Mouse (Mus musculus): Measurements from ENCODE around the gene Elmod3. TPM values are rescaled to one million over a fixed set of nuclear protein-coding genes. Genes with fewer than 3 reads are reported as not detected.
A peak's percentile ranks its signal among the peaks of the same experiment; 100 is the strongest.

Gene Elmod3
- polyA plus RNA-seq, 1 experiment from 2014 or later, result 17.0 TPM

DNA sequence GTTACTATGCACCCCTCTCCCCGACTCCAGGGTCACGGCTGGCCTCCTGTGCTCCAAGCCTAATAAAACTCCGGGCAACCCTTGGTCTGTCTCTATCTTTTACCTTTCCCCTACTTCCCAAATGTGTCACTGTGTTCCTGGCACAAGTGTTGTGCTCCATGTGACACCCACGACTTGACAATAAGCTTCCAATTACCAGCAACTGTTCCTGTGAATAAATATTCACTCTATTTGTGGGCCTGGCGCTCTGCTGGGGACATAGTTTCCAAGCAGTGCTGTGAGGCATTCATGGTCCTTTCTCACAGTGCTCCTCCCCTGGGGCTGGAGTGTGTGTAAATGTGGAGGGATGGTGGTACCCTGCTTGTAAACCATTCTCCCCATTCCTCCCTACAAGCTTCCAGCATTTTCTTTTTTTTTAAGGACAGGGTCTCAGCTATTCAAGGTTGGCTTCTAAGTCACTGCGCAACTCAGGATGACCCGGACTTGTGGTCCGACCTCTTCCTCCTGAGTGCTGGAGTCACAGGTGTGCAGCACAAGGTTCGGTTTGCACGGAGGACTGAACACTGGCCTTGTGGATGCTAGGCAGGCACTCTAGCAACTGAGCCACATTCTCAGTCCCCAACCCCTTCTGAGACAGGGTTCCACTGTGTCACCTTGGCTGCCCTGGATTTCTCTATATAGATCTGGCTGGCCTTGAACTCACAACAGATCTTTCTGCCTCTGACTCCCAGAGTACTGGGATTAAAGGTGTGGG lies 27.4 kb downstream of the Elmod3 start:
- Histone ChIP-seq H3K27ac (ENCODE audit: low read depth, low read length) (no peak overlapping the region), H3K4me1 (ENCODE audit: control insufficient read depth, insufficient read depth, low read length) (no peaks in the 10 kb centered on the region), H3K9ac (ENCODE audit: low read length) (no peak overlapping the region), H3K4me2 (ENCODE audit: low read depth) (no peak overlapping the region), H3K4me3 (ENCODE audit: low read depth, low read length) (no peak overlapping the region), H3K27me3 (ENCODE audit: control insufficient read depth, insufficient read depth, low read length) (no peaks in the 10 kb centered on the region), H3K36me3 (ENCODE audit: control insufficient read depth, insufficient read depth, low read length) (no peaks in the 10 kb centered on the region), H3K9me3 (ENCODE audit: control insufficient read depth, low read length) (no peaks in the 10 kb centered on the region)
- WGBS, result 86% methylated on average over 10 of the region's 10 CpGs
- ATAC-seq (ENCODE audit: insufficient read depth, low FRiP score, low TSS enrichment) (no peak), DNase-seq (ENCODE audit: low spot score) (no peak)

GRCm38 (mm10) chr6:72568736-72569135 lies 29.5 kb downstream of the Elmod3 start:
- ATAC-seq (ENCODE audit: insufficient read depth, low FRiP score, low TSS enrichment) (no peak), DNase-seq (ENCODE audit: low spot score) (no peak)
- no peaks in the 10 kb centered on the region for H3K27me3 ChIP-seq (ENCODE audit: control insufficient read depth, insufficient read depth, low read length)
- H3K4me3 ChIP-seq (ENCODE audit: low read depth, low read length), result no peak overlapping the region
- H3K9me3 ChIP-seq (ENCODE audit: control insufficient read depth, low read length), result no peaks in the 10 kb centered on the region
- no peak overlapping the region for H3K9ac ChIP-seq (ENCODE audit: low read length)
- H3K4me2 ChIP-seq (ENCODE audit: low read depth), result no peak overlapping the region
- no peak overlapping the region for H3K27ac ChIP-seq (ENCODE audit: low read depth, low read length)
- H3K4me1 ChIP-seq (ENCODE audit: control insufficient read depth, insufficient read depth, low read length), result no peaks in the 10 kb centered on the region
- no peaks in the 10 kb centered on the region for H3K36me3 ChIP-seq (ENCODE audit: control insufficient read depth, insufficient read depth, low read length)
- WGBS, result 94% methylated on average over 10 of the region's 10 CpGs

DNA sequence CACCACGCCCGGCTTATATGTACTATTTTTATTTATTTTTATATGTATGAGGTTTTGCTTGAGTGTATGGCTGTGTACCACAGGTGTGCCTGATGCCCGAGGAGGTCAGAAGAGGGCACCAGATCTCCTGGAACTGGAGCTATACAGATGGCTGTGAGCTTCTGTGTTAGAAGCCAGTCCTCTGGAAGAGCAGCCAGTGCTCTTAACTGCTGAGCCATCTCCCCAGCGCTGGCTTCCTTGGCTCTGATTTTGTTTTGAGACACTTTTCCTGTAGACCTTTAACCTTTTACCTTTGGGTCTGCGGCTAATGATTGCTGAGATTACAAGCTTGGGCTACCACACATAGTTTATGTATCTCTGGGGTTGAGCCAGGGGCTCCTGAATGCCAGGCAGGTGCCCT lies 30.7 kb downstream of the Elmod3 start:
- Histone ChIP-seq H3K36me3 (ENCODE audit: control insufficient read depth, insufficient read depth, low read length) (no peaks in the 10 kb centered on the region), H3K9ac (ENCODE audit: low read length) (no peak overlapping the region), H3K4me3 (ENCODE audit: low read depth, low read length) (no peak overlapping the region), H3K4me2 (ENCODE audit: low read depth) (no peak overlapping the region), H3K27ac (ENCODE audit: low read depth, low read length) (no peak overlapping the region), H3K9me3 (ENCODE audit: control insufficient read depth, low read length) (no peaks in the 10 kb centered on the region), H3K4me1 (ENCODE audit: control insufficient read depth, insufficient read depth, low read length) (no peaks in the 10 kb centered on the region), H3K27me3 (ENCODE audit: control insufficient read depth, insufficient read depth, low read length) (no peaks in the 10 kb centered on the region)
- no peak for DNase-seq (ENCODE audit: low spot score)
- WGBS, result 87% methylated on average over 5 of the region's 5 CpGs
- no peak for ATAC-seq (ENCODE audit: insufficient read depth, low FRiP score, low TSS enrichment)

- WGBS, result 4% methylated on average over 4 of the region's 4 CpGs
- Histone ChIP-seq H3K4me2 (ENCODE audit: low read depth) (no peak overlapping the region), H3K4me3 (ENCODE audit: low read depth, low read length) (no peak overlapping the region), H3K27me3 (ENCODE audit: control insufficient read depth, insufficient read depth, low read length) (no peaks in the 10 kb centered on the region), H3K36me3 (ENCODE audit: control insufficient read depth, insufficient read depth, low read length) (no peaks in the 10 kb centered on the region), H3K4me1 (ENCODE audit: control insufficient read depth, insufficient read depth, low read length) (no peaks in the 10 kb centered on the region), H3K9me3 (ENCODE audit: control insufficient read depth, low read length) (no peaks in the 10 kb centered on the region), H3K9ac (ENCODE audit: low read length) (no peak overlapping the region), H3K27ac (ENCODE audit: low read depth, low read length) (no peak overlapping the region)
- ATAC-seq (ENCODE audit: insufficient read depth, low FRiP score, low TSS enrichment) (peak; percentile 74), DNase-seq (ENCODE audit: low spot score) (peak; percentile 87)
Measured at GRCm38 (mm10) chr6:72566044-72566443, 32.2 kb downstream of the Elmod3 start.

- H3K4me2 ChIP-seq (ENCODE audit: low read depth), result no peak overlapping the region
- no peak overlapping the region for H3K9ac ChIP-seq (ENCODE audit: low read length)
Measured at GRCm38 (mm10) chr6:72565506-72565905, 32.7 kb downstream of the Elmod3 start.

GRCm38 (mm10) chr6:72562894-72563293 lies 35.3 kb downstream of the Elmod3 start:
- Histone ChIP-seq H3K4me2 (ENCODE audit: low read depth) (no peak overlapping the region), H3K27me3 (ENCODE audit: control insufficient read depth, insufficient read depth, low read length) (no peaks in the 10 kb centered on the region), H3K9ac (ENCODE audit: low read length) (no peak overlapping the region), H3K4me1 (ENCODE audit: control insufficient read depth, insufficient read depth, low read length) (no peaks in the 10 kb centered on the region), H3K4me3 (ENCODE audit: low read depth, low read length) (no peak overlapping the region), H3K9me3 (ENCODE audit: control insufficient read depth, low read length) (no peaks in the 10 kb centered on the region), H3K27ac (ENCODE audit: low read depth, low read length) (no peak overlapping the region), H3K36me3 (ENCODE audit: control insufficient read depth, insufficient read depth, low read length) (no peaks in the 10 kb centered on the region)
- DNase-seq (ENCODE audit: low spot score) (no peak), ATAC-seq (ENCODE audit: insufficient read depth, low FRiP score, low TSS enrichment) (no peak)
- WGBS, result 65% methylated on average over 5 of the region's 5 CpGs

More at GRCm38 (mm10) chr6:72565506-72565905, 32.7 kb downstream of the Elmod3 start:
- DNase-seq (ENCODE audit: low spot score) (no peak), ATAC-seq (ENCODE audit: insufficient read depth, low FRiP score, low TSS enrichment) (0 out of 2 replicates have a peak, but pooled peaks have one; percentile 20)
- Histone ChIP-seq H3K9me3 (ENCODE audit: control insufficient read depth, low read length) (no peaks in the 10 kb centered on the region), H3K36me3 (ENCODE audit: control insufficient read depth, insufficient read depth, low read length) (no peaks in the 10 kb centered on the region), H3K27me3 (ENCODE audit: control insufficient read depth, insufficient read depth, low read length) (no peaks in the 10 kb centered on the region), H3K4me1 (ENCODE audit: control insufficient read depth, insufficient read depth, low read length) (no peaks in the 10 kb centered on the region), H3K4me3 (ENCODE audit: low read depth, low read length) (no peak overlapping the region), H3K27ac (ENCODE audit: low read depth, low read length) (no peak overlapping the region)
- WGBS, result 83% methylated on average over 7 of the region's 7 CpGs

DNA sequence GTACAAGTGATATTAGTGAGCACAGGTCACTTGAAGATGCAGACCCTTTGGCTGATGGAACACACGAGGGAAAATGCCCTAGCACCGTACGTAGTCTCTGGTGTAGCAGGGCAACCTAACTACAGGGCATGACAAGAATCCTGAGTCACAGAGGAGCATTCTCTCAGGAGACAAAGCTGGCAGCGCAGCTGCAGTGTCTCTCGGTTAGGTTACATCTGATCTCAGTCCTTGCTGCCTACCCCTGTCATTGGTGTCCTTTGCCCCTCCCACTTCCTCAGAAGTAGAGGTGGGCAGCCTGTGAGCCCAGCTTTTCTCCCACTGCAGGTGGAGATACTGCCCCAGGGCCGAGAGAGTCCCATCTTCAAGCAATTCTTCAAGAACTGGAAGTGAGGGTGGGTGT lies 35.7 kb downstream of the Elmod3 start:
- no peak overlapping the region for H3K4me3 ChIP-seq (ENCODE audit: low read depth, low read length)
- DNase-seq (ENCODE audit: low spot score) (no peak), ATAC-seq (ENCODE audit: insufficient read depth, low FRiP score, low TSS enrichment) (no peak)
- no peaks in the 10 kb centered on the region for H3K4me1 ChIP-seq (ENCODE audit: control insufficient read depth, insufficient read depth, low read length)
- H3K9ac ChIP-seq (ENCODE audit: low read length), result no peak overlapping the region
- no peaks in the 10 kb centered on the region for H3K27me3 ChIP-seq (ENCODE audit: control insufficient read depth, insufficient read depth, low read length)
- H3K4me2 ChIP-seq (ENCODE audit: low read depth), result no peak overlapping the region
- H3K9me3 ChIP-seq (ENCODE audit: control insufficient read depth, low read length), result no peaks in the 10 kb centered on the region
- no peak overlapping the region for H3K27ac ChIP-seq (ENCODE audit: low read depth, low read length)
- 48% methylated on average over 6 of the region's 6 CpGs for WGBS
- H3K36me3 ChIP-seq (ENCODE audit: control insufficient read depth, insufficient read depth, low read length), result no peaks in the 10 kb centered on the region

- Histone ChIP-seq H3K4me2 (ENCODE audit: low read depth) (no peak overlapping the region), H3K4me1 (ENCODE audit: control insufficient read depth, insufficient read depth, low read length) (no peaks in the 10 kb centered on the region), H3K9me3 (ENCODE audit: control insufficient read depth, low read length) (no peaks in the 10 kb centered on the region), H3K4me3 (ENCODE audit: low read depth, low read length) (no peak overlapping the region), H3K27ac (ENCODE audit: low read depth, low read length) (no peak overlapping the region), H3K36me3 (ENCODE audit: control insufficient read depth, insufficient read depth, low read length) (no peaks in the 10 kb centered on the region), H3K9ac (ENCODE audit: low read length) (no peak overlapping the region), H3K27me3 (ENCODE audit: control insufficient read depth, insufficient read depth, low read length) (no peaks in the 10 kb centered on the region)
- DNase-seq (ENCODE audit: low spot score) (no peak), ATAC-seq (ENCODE audit: insufficient read depth, low FRiP score, low TSS enrichment) (no peak)
- WGBS, result 79% methylated on average over 8 of the region's 8 CpGs
Measured at GRCm38 (mm10) chr6:72560801-72561200, 37.4 kb downstream of the Elmod3 start.

- WGBS, result 12% methylated on average over 8 of the region's 8 CpGs
- Histone ChIP-seq H3K9me3 (ENCODE audit: control insufficient read depth, low read length) (no peaks in the 10 kb centered on the region), H3K36me3 (ENCODE audit: control insufficient read depth, insufficient read depth, low read length) (no peaks in the 10 kb centered on the region), H3K27me3 (ENCODE audit: control insufficient read depth, insufficient read depth, low read length) (no peaks in the 10 kb centered on the region), H3K4me1 (ENCODE audit: control insufficient read depth, insufficient read depth, low read length) (peaks cover 3% of the 10 kb centered on the region; the same call in 1 of the 2 replicates), H3K9ac (ENCODE audit: low read length) (peak overlapping the region; percentile 52), H3K4me2 (ENCODE audit: low read depth) (peak overlapping the region; percentile 62), H3K27ac (ENCODE audit: low read depth, low read length) (peak overlapping the region; percentile 47), H3K4me3 (ENCODE audit: low read depth, low read length) (peak overlapping the region; percentile 43)
- DNase-seq (ENCODE audit: low spot score) (no peak), ATAC-seq (ENCODE audit: insufficient read depth, low FRiP score, low TSS enrichment) (no peak; the same call in 1 of the 2 replicates)
Measured at GRCm38 (mm10) chr6:72553079-72553412, 45.2 kb downstream of the Elmod3 start.

Measured in neural tube, embryonic 11.5 days (tissue).